Mouse (Mus musculus) embryonic facial prominence, embryonic 11.5 days (tissue): ENCODE results near the gene Hist1h3e. TPM values are rescaled to one million over a fixed set of nuclear protein-coding genes. Genes with fewer than 3 reads are reported as not detected.
"Not testable (repeated sequence)": the region's sequence is repeated elsewhere in the genome, so short reads cannot be mapped to it uniquely, and the experiment has no call there.

ENCODE experiments used
- ATAC-seq: fragments of 200-750 bp; cut with Nextera tagmentation; replicated peaks from 2 replicates; pipeline ENCODE4 v1.8.0; 2017; ENCODE audit warnings: low read depth; ENCODE audit not compliant: insufficient number of reproducible peaks, low FRiP score, low TSS enrichment
- DNase-seq: peaks from one replicate; pipeline ENCODE4 v3.0.0-alpha.2; 2015; ENCODE audit warnings: low spot score
- H3K27ac ChIP-seq: fragments of 300-500 bp; sonication (generic); replicated peaks from 2 replicates; pipeline ENCODE4 v1.5.1; 2014; ENCODE audit warnings: mild to moderate bottlenecking, low read depth, low read length, control low read depth
- H3K27me3 ChIP-seq: fragments of 300-500 bp; sonication (generic); 2 replicates; pipeline ENCODE4 v1.6.1; 2014; ENCODE audit warnings: mild to moderate bottlenecking, low read length, moderate library complexity, mixed read lengths; ENCODE audit not compliant: control insufficient read depth, insufficient read depth
- H3K36me3 ChIP-seq: fragments of 300-500 bp; sonication (generic); replicated peaks from 2 replicates; pipeline ENCODE4 v1.6.1; 2014; ENCODE audit warnings: low read depth, mild to moderate bottlenecking, low read length, moderate library complexity, mixed read lengths; ENCODE audit not compliant: control insufficient read depth, insufficient read depth
- H3K4me1 ChIP-seq: fragments of 300-500 bp; sonication (generic); 2 replicates; pipeline ENCODE4 v1.6.1; 2014; ENCODE audit warnings: low read length, mixed read lengths; ENCODE audit not compliant: control insufficient read depth, insufficient read depth
- H3K4me2 ChIP-seq: fragments of 300-500 bp; sonication (generic); 2 replicates; pipeline ENCODE4 v1.6.1; 2014; ENCODE audit warnings: low read depth, mild to moderate bottlenecking, control low read depth, low read length, moderate library complexity
- H3K4me3 ChIP-seq: fragments of 300-500 bp; sonication (generic); 2 replicates; pipeline ENCODE4 v1.5.1; 2014; ENCODE audit warnings: low read depth, low read length, control low read depth
- H3K9ac ChIP-seq: fragments of 300-500 bp; sonication (generic); replicated peaks from 2 replicates; pipeline ENCODE4 v1.6.1; 2014; ENCODE audit warnings: mild to moderate bottlenecking, control low read depth, low read length
- H3K9me3 ChIP-seq: fragments of 300-500 bp; sonication (generic); replicated peaks from 2 replicates; pipeline ENCODE4 v1.6.1; 2016; ENCODE audit warnings: mild to moderate bottlenecking, low read length, inconsistent platforms, mixed read lengths; ENCODE audit not compliant: control insufficient read depth
- WGBS: fragments of 180-500 bp; shearing (Covaris S2); extraction: QIAGEN DNeasy Blood & Tissue Kit; methylation state at CpG from one replicate; pipeline ENCODE4 v1.1.7; 2014; 5-methylcytosine and 5-hydroxymethylcytosine counted together
- polyA plus RNA-seq: library from polyadenylated mRNA; unstranded; fragments of >200 nt; fragmentation: Nextera tagmentation; extraction: Ambion mirVana; gene quantifications from 2 replicates; pipeline ENCODE4 v1.2.1, GENCODE M21; 2014

Hist1h3e gene
- polyA plus RNA-seq, 1 experiment from 2014 or later: 12.1 TPM

GRCm38 (mm10) chr13:23552962-23553361 is 9.2 kb downstream of the Hist1h3e start, which contains the start of gene Hist1h1d:
Hist1h1d (plus strand) TSS chr13:23553262.
- Histone ChIP-seq H3K4me1 (no peaks in the 10 kb centered on the region), H3K4me2 (no peak within 1 kb of the TSS), H3K27me3 (no peaks in the 10 kb centered on the region), H3K9me3 (no peaks in the 10 kb centered on the region), H3K9ac (peak within 1 kb of the TSS; percentile 32; the same call in 1 of the 2 replicates), H3K4me3 (no peak within 1 kb of the TSS), H3K36me3 (no peaks in the 10 kb centered on the region), H3K27ac (peak within 1 kb of the TSS; percentile 98)
- ATAC-seq: no peak
- DNase-seq: no peak

- Histone ChIP-seq H3K4me2 (peak overlapping the region; percentile 3; the same call in 1 of the 2 replicates), H3K9ac (peak overlapping the region; percentile 65), H3K27me3 (no peaks in the 10 kb centered on the region), H3K4me3 (peak overlapping the region; percentile 40; the same call in 1 of the 2 replicates), H3K4me1 (no peaks in the 10 kb centered on the region), H3K9me3 (no peaks in the 10 kb centered on the region), H3K27ac (peak overlapping the region; percentile 92), H3K36me3 (no peaks in the 10 kb centered on the region)
- DNase-seq (peak; percentile 33), ATAC-seq (no peak)
- 61% methylated on average over 8 of the region's 8 CpGs for WGBS
Observed at GRCm38 (mm10) chr13:23551931-23552914, 9.9 kb downstream of the Hist1h3e start.

GRCm38 (mm10) chr13:23551146-23551834 is 10.9 kb downstream of the Hist1h3e start, which contains the start of gene Hist1h4f:
Hist1h4f (minus strand) TSS chr13:23551648.
- not testable (repeated sequence) for H3K4me1 ChIP-seq, H3K9me3 ChIP-seq, H3K36me3 ChIP-seq, H3K27me3 ChIP-seq
- peak within 1 kb of the TSS; percentile 92 for H3K27ac ChIP-seq
- under 1% methylated on average over 47 of the region's 47 CpGs for WGBS
- H3K9ac ChIP-seq: peak within 1 kb of the TSS; percentile 65
- peak within 1 kb of the TSS; percentile 50 for H3K4me2 ChIP-seq
- ATAC-seq: peak; percentile 79
- DNase-seq: peak; percentile 96
- peak within 1 kb of the TSS; percentile 40 for H3K4me3 ChIP-seq

- Histone ChIP-seq H3K27me3 (no peaks in the 10 kb centered on the region), H3K9me3 (no peaks in the 10 kb centered on the region), H3K36me3 (no peaks in the 10 kb centered on the region), H3K4me2 (peak overlapping the region; percentile 50), H3K4me3 (peak overlapping the region; percentile 40), H3K4me1 (no peaks in the 10 kb centered on the region), H3K27ac (peak overlapping the region; percentile 92), H3K9ac (peak overlapping the region; percentile 65)
- WGBS: 6% methylated on average over 3 of the region's 3 CpGs
- ATAC-seq (no peak), DNase-seq (peak; percentile 72)
Observed at GRCm38 (mm10) chr13:23550761-23551145, 11.4 kb downstream of the Hist1h3e start.

- H3K4me3 ChIP-seq: no peak overlapping the region
Observed at GRCm38 (mm10) chr13:23546694-23547093, 15.5 kb downstream of the Hist1h3e start.

GRCm38 (mm10) chr13:23544787-23545120 is 17.4 kb downstream of the Hist1h3e start:
- not testable (repeated sequence) for H3K36me3 ChIP-seq, H3K27me3 ChIP-seq, DNase-seq, H3K9me3 ChIP-seq, H3K4me1 ChIP-seq
- under 1% methylated on average over 11 of the region's 14 CpGs for WGBS
- ATAC-seq: peak; percentile 26
- H3K9ac ChIP-seq: peak overlapping the region; percentile 46; the same call in 1 of the 2 replicates
- H3K4me3 ChIP-seq: peak overlapping the region; percentile 38
- peak overlapping the region; percentile 80; the same call in 1 of the 2 replicates for H3K27ac ChIP-seq
- 0 out of 2 replicates have a peak overlapping the region, but pooled peaks have one; percentile 29 for H3K4me2 ChIP-seq

More at GRCm38 (mm10) chr13:23546694-23547093, 15.5 kb downstream of the Hist1h3e start:
- no peaks in the 10 kb centered on the region for H3K4me1 ChIP-seq
- H3K4me2 ChIP-seq: no peak overlapping the region
- H3K27ac ChIP-seq: no peak overlapping the region
- no peaks in the 10 kb centered on the region for H3K36me3 ChIP-seq
- no peaks in the 10 kb centered on the region for H3K27me3 ChIP-seq
- DNase-seq (no peak), ATAC-seq (no peak)
- H3K9ac ChIP-seq: no peak overlapping the region
- 86% methylated on average over 5 of the region's 5 CpGs for WGBS
- no peaks in the 10 kb centered on the region for H3K9me3 ChIP-seq

- Histone ChIP-seq H3K4me1 (no peaks in the 10 kb centered on the region), H3K36me3 (no peaks in the 10 kb centered on the region), H3K27me3 (no peaks in the 10 kb centered on the region), H3K4me3 (peak within 1 kb of the TSS; percentile 45), H3K9ac (peak within 1 kb of the TSS; percentile 65), H3K4me2 (peak within 1 kb of the TSS; percentile 70), H3K27ac (peak within 1 kb of the TSS; percentile 83), H3K9me3 (no peaks in the 10 kb centered on the region)
- DNase-seq: peak; percentile 97
- WGBS: under 1% methylated on average over 21 of the region's 45 CpGs
- ATAC-seq: peak; percentile 86
Observed at GRCm38 (mm10) chr13:23543965-23544786, 18.0 kb downstream of the Hist1h3e start, which contains the start of gene Hist1h3f. Hist1h3f (plus strand) TSS chr13:23544052.
